Mouse (Mus musculus) liver, adult 2 months (tissue): Measurements from ENCODE around the gene Apol8.

Source experiments
- CTCF ChIP-seq: fragments of 200-500 bp; IDR thresholded peaks from 2 replicates; pipeline ENCODE4 v1.5.1; 2011; ENCODE audit warnings: low read depth, low read length, control low read depth
- POLR2A ChIP-seq: fragments of 200-500 bp; IDR thresholded peaks from 2 replicates; pipeline ENCODE4 v1.6.1; 2011; ENCODE audit warnings: low read length, control low read depth; ENCODE audit not compliant: insufficient read depth; ENCODE audit errors: extremely low read depth

GRCm38 (mm10) chr15:77805657-77806056 is 48.9 kb upstream of the Apol8 start:
- no peak for TF ChIP-seq CTCF
- no peak for TF ChIP-seq POLR2A
